11 mouse cellular contexts compared by ENCODE assay signal in genomic region chr9:70963461-70963891, GRCm38 (mm10). TPM values are rescaled to one million over a fixed set of nuclear protein-coding genes. Genes with fewer than 3 reads are reported as not detected.
A peak's percentile ranks its signal among the peaks of the same experiment; 100 is the strongest.
DNase-seq lines count a peak whose midpoint lies in the region; ATAC-seq lines count a peak whose summit lies in the region.
"Had no signal": no experiment of that assay in that cellular context is flagged by ENCODE, and none has a peak within 500 bp of the region (broad histone marks: within the 10 kb centered on the region; RNA-seq: fewer than 3 reads in every experiment).

No protein-coding gene starts in this region.

- no peaks in the 10 kb centered on the region for H3K9me3 ChIP-seq in forebrain, embryonic 15.5 days
- H3K9me3 ChIP-seq: limb, embryonic 13.5 days had no signal

- DNase-seq in kidney, postnatal 4 days: peak; percentile 9 to 15
- DNase-seq in kidney, postnatal 25 days: no peak
- DNase-seq in embryo, embryonic 10.5 days (ENCODE audit: low spot score): peak; percentile 30
- peak; percentile 32 to 67 for DNase-seq in left cerebral cortex, adult 18-20 months (ENCODE audit: low spot score in 2 of 2)
- DNase-seq in retina, postnatal 1 day: peak; percentile 45
- DNase-seq in thymus, postnatal 36 days: no peak
- DNase-seq in ovary, postnatal 14 days (ENCODE audit: low spot score): no peak
- DNase-seq: adrenal gland, postnatal 14 days had no signal

- no peak overlapping the region for H3K9ac ChIP-seq in forebrain, embryonic 15.5 days (replicated peaks)
- H3K9ac ChIP-seq: limb, embryonic 13.5 days had no signal

- no peak for ATAC-seq in forebrain, embryonic 15.5 days (replicated peaks)

- no peaks in the 10 kb centered on the region for H3K4me1 ChIP-seq in forebrain, embryonic 15.5 days

- H3K36me3 ChIP-seq in forebrain, embryonic 15.5 days: no peaks in the 10 kb centered on the region
- H3K36me3 ChIP-seq: limb, embryonic 13.5 days had no signal

- H3K4me2 ChIP-seq in forebrain, embryonic 15.5 days (replicated peaks): no peak overlapping the region
- H3K4me2 ChIP-seq: limb, embryonic 13.5 days had no signal

- H3K4me3 ChIP-seq in forebrain, embryonic 15.5 days: no peak overlapping the region
- H3K4me3 ChIP-seq: limb, embryonic 13.5 days had no signal

- H3K27me3 ChIP-seq in forebrain, embryonic 15.5 days: no peaks in the 10 kb centered on the region
- H3K27me3 ChIP-seq: limb, embryonic 13.5 days had no signal

- H3K27ac ChIP-seq in forebrain, embryonic 15.5 days (replicated peaks): no peak overlapping the region
- H3K27ac ChIP-seq: limb, embryonic 13.5 days had no signal

- 66% methylated on average over 7 of the region's 7 CpGs for WGBS in forebrain, embryonic 15.5 days

RNA-seq across cellular contexts. Expression of gene Lipc, which starts 11.4 kb away (rescaled TPM):
- total RNA-seq in left cerebral cortex, adult 18-20 months (2021): not detected
- polyA plus RNA-seq in forebrain, embryonic 15.5 days (2015; fragmentation: Nextera tagmentation; extraction: Ambion mirVana): not detected in 2 replicates
- total RNA-seq: monocyte, adult 5-6 weeks had no signal
- polyA plus RNA-seq: limb, embryonic 13.5 days had no signal

Comparison
In these comparisons a context has a peak if more than half of its experiments do, and no peak if none do; other contexts are left out.
1. DNase-seq: peak in kidney, postnatal 4 days (2 of 2), embryo, embryonic 10.5 days (single experiment), left cerebral cortex, adult 18-20 months (2 of 2) and retina, postnatal 1 day (single experiment); none in kidney, postnatal 25 days (0 of 2), thymus, postnatal 36 days (0 of 2) and ovary, postnatal 14 days (single experiment).